Mouse (Mus musculus) intestine, embryonic 15.5 days (tissue): ENCODE results near the gene Nup210. TPM values are rescaled to one million over a fixed set of nuclear protein-coding genes. Genes with fewer than 3 reads are reported as not detected.
A peak's percentile ranks its signal among the peaks of the same experiment; 100 is the strongest.

Source experiments
- ATAC-seq: fragments of 200-750 bp; cut with Nextera tagmentation; 2 replicates; pipeline ENCODE4 v1.8.0; 2017; ENCODE audit warnings: moderate TSS enrichment, moderate library complexity
- H3K27ac ChIP-seq: fragments of 300-500 bp; sonication (generic); 2 replicates; pipeline ENCODE4 v1.5.1; 2015; ENCODE audit warnings: mild to moderate bottlenecking, inconsistent platforms
- H3K27me3 ChIP-seq: fragments of 300-500 bp; sonication (generic); replicated peaks from 2 replicates; pipeline ENCODE4 v1.6.1; 2015; ENCODE audit warnings: inconsistent platforms
- H3K36me3 ChIP-seq: fragments of 300-500 bp; sonication (generic); 2 replicates; pipeline ENCODE4 v1.6.1; 2015; ENCODE audit warnings: inconsistent platforms
- H3K4me1 ChIP-seq: fragments of 300-500 bp; sonication (generic); replicated peaks from 2 replicates; pipeline ENCODE4 v1.6.1; 2015; ENCODE audit warnings: inconsistent platforms
- H3K4me2 ChIP-seq: fragments of 300-500 bp; sonication (generic); replicated peaks from 2 replicates; pipeline ENCODE4 v1.6.1; 2015; ENCODE audit warnings: mild to moderate bottlenecking, inconsistent platforms
- H3K4me3 ChIP-seq: fragments of 300-500 bp; sonication (generic); replicated peaks from 2 replicates; pipeline ENCODE4 v1.5.1; 2015; ENCODE audit warnings: inconsistent platforms
- H3K9ac ChIP-seq: fragments of 300-500 bp; sonication (generic); 2 replicates; pipeline ENCODE4 v1.6.1; 2015; ENCODE audit warnings: inconsistent platforms
- H3K9me3 ChIP-seq: fragments of 300-500 bp; sonication (generic); 2 replicates; pipeline ENCODE4 v1.6.1; 2016; ENCODE audit warnings: inconsistent platforms
- WGBS: fragments of 180-500 bp; shearing (Covaris S2); methylation state at CpG from one replicate; pipeline ENCODE4 v1.1.7; 2015; 5-methylcytosine and 5-hydroxymethylcytosine counted together
- polyA plus RNA-seq: library from polyadenylated mRNA; unstranded; fragments of >200 nt; fragmentation: Nextera tagmentation; extraction: Ambion mirVana; gene quantifications from 2 replicates; pipeline ENCODE4 v1.2.1, GENCODE M21; 2015

Gene Nup210
- polyA plus RNA-seq, 1 experiment from 2014 or later: 18.2 TPM

- Histone ChIP-seq H3K27me3 (no peaks in the 10 kb centered on the region), H3K36me3 (peaks cover 3% of the 10 kb centered on the region; the same call in 1 of the 2 replicates), H3K4me2 (no peak overlapping the region), H3K27ac (no peak overlapping the region), H3K9me3 (no peaks in the 10 kb centered on the region), H3K4me3 (no peak overlapping the region), H3K9ac (no peak overlapping the region), H3K4me1 (no peaks in the 10 kb centered on the region)
- 59% methylated on average over 10 of the region's 10 CpGs for WGBS
- no peak for ATAC-seq
Observed at GRCm38 (mm10) chr6:91092216-91092899, 24.3 kb downstream of the Nup210 start.

- H3K9me3 ChIP-seq: no peaks in the 10 kb centered on the region
- WGBS: 79% methylated on average over 5 of the region's 5 CpGs
- no peak overlapping the region for H3K27ac ChIP-seq
- no peak overlapping the region for H3K9ac ChIP-seq
- no peak overlapping the region for H3K4me3 ChIP-seq
- no peaks in the 10 kb centered on the region for H3K36me3 ChIP-seq
- no peak for ATAC-seq
- H3K4me1 ChIP-seq: no peaks in the 10 kb centered on the region
- no peaks in the 10 kb centered on the region for H3K27me3 ChIP-seq
- no peak overlapping the region for H3K4me2 ChIP-seq
Observed at GRCm38 (mm10) chr6:91085114-91085892, 31.3 kb downstream of the Nup210 start.

- Histone ChIP-seq H3K4me2 (no peak overlapping the region), H3K9me3 (no peaks in the 10 kb centered on the region), H3K9ac (no peak overlapping the region), H3K4me3 (no peak overlapping the region), H3K4me1 (no peaks in the 10 kb centered on the region), H3K27ac (no peak overlapping the region), H3K36me3 (no peaks in the 10 kb centered on the region), H3K27me3 (no peaks in the 10 kb centered on the region)
- ATAC-seq: no peak
- 21% methylated on average over 1 of the region's 1 CpGs for WGBS
Observed at GRCm38 (mm10) chr6:91080033-91080432, 36.6 kb downstream of the Nup210 start.

- H3K36me3 ChIP-seq: peaks cover 12% of the 10 kb centered on the region
- no peak overlapping the region for H3K4me2 ChIP-seq
- WGBS: 61% methylated on average over 9 of the region's 9 CpGs
- H3K27ac ChIP-seq: no peak overlapping the region
- peak; percentile 49; the same call in 1 of the 2 replicates for ATAC-seq
- H3K9ac ChIP-seq: no peak overlapping the region
- H3K9me3 ChIP-seq: no peaks in the 10 kb centered on the region
- no peaks in the 10 kb centered on the region for H3K4me1 ChIP-seq
- no peaks in the 10 kb centered on the region for H3K27me3 ChIP-seq
- no peak overlapping the region for H3K4me3 ChIP-seq
Observed at GRCm38 (mm10) chr6:91076249-91076648, 40.4 kb downstream of the Nup210 start.

GRCm38 (mm10) chr6:91068511-91068910 is 48.1 kb downstream of the Nup210 start:
- no peak overlapping the region for H3K27ac ChIP-seq
- no peak for ATAC-seq
- no peak overlapping the region for H3K9ac ChIP-seq
- no peaks in the 10 kb centered on the region for H3K9me3 ChIP-seq
- no peaks in the 10 kb centered on the region for H3K27me3 ChIP-seq
- no peak overlapping the region for H3K4me3 ChIP-seq
- no peaks in the 10 kb centered on the region for H3K4me1 ChIP-seq
- H3K4me2 ChIP-seq: no peak overlapping the region
- WGBS: 67% methylated on average over 1 of the region's 1 CpGs
- peaks cover 12% of the 10 kb centered on the region for H3K36me3 ChIP-seq

- WGBS: 90% methylated on average over 3 of the region's 3 CpGs
- H3K4me3 ChIP-seq: no peak overlapping the region
- 0 out of 2 replicates have a peak, but pooled peaks cover under 1% of the 10 kb centered on the region for H3K36me3 ChIP-seq
- H3K4me2 ChIP-seq: no peak overlapping the region
- no peak overlapping the region for H3K9ac ChIP-seq
- no peaks in the 10 kb centered on the region for H3K27me3 ChIP-seq
- ATAC-seq: no peak
- no peak overlapping the region for H3K27ac ChIP-seq
- no peaks in the 10 kb centered on the region for H3K9me3 ChIP-seq
- H3K4me1 ChIP-seq: no peaks in the 10 kb centered on the region
Observed at GRCm38 (mm10) chr6:91067048-91067447, 49.6 kb downstream of the Nup210 start.

GRCm38 (mm10) chr6:91061296-91061695 is 55.3 kb downstream of the Nup210 start:
- no peaks in the 10 kb centered on the region for H3K36me3 ChIP-seq
- H3K4me2 ChIP-seq: no peak overlapping the region
- H3K27ac ChIP-seq: no peak overlapping the region
- no peaks in the 10 kb centered on the region for H3K4me1 ChIP-seq
- no peaks in the 10 kb centered on the region for H3K9me3 ChIP-seq
- no peak overlapping the region for H3K4me3 ChIP-seq
- no peak overlapping the region for H3K9ac ChIP-seq
- H3K27me3 ChIP-seq: no peaks in the 10 kb centered on the region
- ATAC-seq: no peak
- WGBS: 90% methylated on average over 2 of the region's 2 CpGs

- Histone ChIP-seq H3K9ac (no peak overlapping the region), H3K4me1 (no peaks in the 10 kb centered on the region), H3K9me3 (no peaks in the 10 kb centered on the region), H3K4me3 (no peak overlapping the region), H3K4me2 (no peak overlapping the region), H3K36me3 (no peaks in the 10 kb centered on the region), H3K27ac (no peak overlapping the region), H3K27me3 (no peaks in the 10 kb centered on the region)
- no peak for ATAC-seq
- WGBS: 46% methylated on average over 2 of the region's 2 CpGs
Observed at GRCm38 (mm10) chr6:91059711-91060110, 56.9 kb downstream of the Nup210 start.

- H3K4me3 ChIP-seq: no peak overlapping the region
- H3K27me3 ChIP-seq: no peaks in the 10 kb centered on the region
- no peaks in the 10 kb centered on the region for H3K4me1 ChIP-seq
- no peaks in the 10 kb centered on the region for H3K36me3 ChIP-seq
- H3K9ac ChIP-seq: no peak overlapping the region
- no peak overlapping the region for H3K4me2 ChIP-seq
- ATAC-seq: no peak
- H3K9me3 ChIP-seq: no peaks in the 10 kb centered on the region
- no peak overlapping the region for H3K27ac ChIP-seq
- WGBS: 69% methylated on average over 2 of the region's 2 CpGs
Observed at GRCm38 (mm10) chr6:91057989-91058388, 58.6 kb downstream of the Nup210 start.

GRCm38 (mm10) chr6:91056348-91056747 is 60.3 kb downstream of the Nup210 start:
- Histone ChIP-seq H3K9ac (no peak overlapping the region), H3K27ac (no peak overlapping the region), H3K9me3 (no peaks in the 10 kb centered on the region), H3K4me2 (no peak overlapping the region), H3K36me3 (no peaks in the 10 kb centered on the region), H3K4me3 (no peak overlapping the region), H3K27me3 (no peaks in the 10 kb centered on the region), H3K4me1 (no peaks in the 10 kb centered on the region)
- no peak for ATAC-seq

- WGBS: 93% methylated on average over 4 of the region's 4 CpGs
- no peak for ATAC-seq
Observed at GRCm38 (mm10) chr6:91052572-91052971, 64.1 kb downstream of the Nup210 start.

GRCm38 (mm10) chr6:91048019-91048418 is 68.6 kb downstream of the Nup210 start:
- WGBS: 72% methylated on average over 7 of the region's 7 CpGs
- ATAC-seq: no peak

More at GRCm38 (mm10) chr6:91052572-91052971, 64.1 kb downstream of the Nup210 start:
- H3K9ac ChIP-seq: no peak overlapping the region
- no peaks in the 10 kb centered on the region for H3K4me1 ChIP-seq
- no peak overlapping the region for H3K4me3 ChIP-seq
- H3K9me3 ChIP-seq: no peaks in the 10 kb centered on the region
- H3K4me2 ChIP-seq: no peak overlapping the region
- no peak overlapping the region for H3K27ac ChIP-seq
- no peaks in the 10 kb centered on the region for H3K27me3 ChIP-seq
- H3K36me3 ChIP-seq: no peaks in the 10 kb centered on the region

GRCm38 (mm10) chr6:91047434-91047833 is 69.2 kb downstream of the Nup210 start:
- H3K9ac ChIP-seq: no peak overlapping the region
- H3K4me1 ChIP-seq: no peaks in the 10 kb centered on the region
- WGBS: 79% methylated on average over 5 of the region's 5 CpGs
- no peak overlapping the region for H3K4me2 ChIP-seq
- H3K27ac ChIP-seq: no peak overlapping the region
- no peaks in the 10 kb centered on the region for H3K9me3 ChIP-seq
- no peak overlapping the region for H3K4me3 ChIP-seq
- ATAC-seq: no peak
- no peaks in the 10 kb centered on the region for H3K36me3 ChIP-seq
- H3K27me3 ChIP-seq: no peaks in the 10 kb centered on the region

More at GRCm38 (mm10) chr6:91048019-91048418, 68.6 kb downstream of the Nup210 start:
- Histone ChIP-seq H3K9ac (no peak overlapping the region), H3K4me3 (no peak overlapping the region), H3K27ac (no peak overlapping the region), H3K9me3 (no peaks in the 10 kb centered on the region), H3K4me2 (no peak overlapping the region), H3K4me1 (no peaks in the 10 kb centered on the region), H3K27me3 (no peaks in the 10 kb centered on the region), H3K36me3 (no peaks in the 10 kb centered on the region)
